Mouse (Mus musculus) lung, postnatal 0 days (tissue): Measurements from ENCODE around the gene Ywhab. TPM values are rescaled to one million over a fixed set of nuclear protein-coding genes. Genes with fewer than 3 reads are reported as not detected.

Experiments used
- ATAC-seq: fragments of 200-750 bp; cut with Nextera tagmentation; 2 replicates; pipeline ENCODE4 v1.8.0; 2017; ENCODE audit warnings: moderate library complexity
- DNase-seq: peaks from one replicate; pipeline ENCODE4 v3.0.0-alpha.2; 2016; ENCODE audit warnings: low spot score
- H3K27ac ChIP-seq: fragments of 300-500 bp; sonication (generic); 2 replicates; pipeline ENCODE4 v1.5.1; 2014; ENCODE audit warnings: antibody characterized with exemption, mild to moderate bottlenecking, low read length, mixed read lengths
- H3K27me3 ChIP-seq: fragments of 300-500 bp; sonication (generic); replicated peaks from 2 replicates; pipeline ENCODE4 v1.6.1; 2014; ENCODE audit warnings: low read length, mixed read lengths; ENCODE audit not compliant: insufficient read depth
- H3K36me3 ChIP-seq: fragments of 300-500 bp; sonication (generic); 2 replicates; pipeline ENCODE4 v1.6.1; 2014; ENCODE audit warnings: low read length, mixed read lengths; ENCODE audit not compliant: insufficient read depth
- H3K4me1 ChIP-seq: fragments of 300-500 bp; sonication (generic); 2 replicates; pipeline ENCODE4 v1.6.1; 2014; ENCODE audit warnings: antibody characterized with exemption, low read depth, low read length, mixed read lengths; ENCODE audit not compliant: insufficient read depth
- H3K4me2 ChIP-seq: fragments of 300-500 bp; sonication (generic); replicated peaks from 2 replicates; pipeline ENCODE4 v1.6.1; 2014; ENCODE audit warnings: low read depth, mild to moderate bottlenecking, low read length, moderate library complexity, mixed read lengths
- H3K4me3 ChIP-seq: fragments of 300-500 bp; sonication (generic); 2 replicates; pipeline ENCODE4 v1.5.1; 2014; ENCODE audit warnings: low read depth, low read length
- H3K9ac ChIP-seq: fragments of 300-500 bp; sonication (generic); replicated peaks from 2 replicates; pipeline ENCODE4 v1.6.1; 2014; ENCODE audit warnings: low read depth, mild to moderate bottlenecking
- H3K9me3 ChIP-seq: fragments of 300-500 bp; sonication (generic); 2 replicates; pipeline ENCODE4 v1.6.1; 2016; ENCODE audit warnings: low read length, mixed read lengths
- CTCF ChIP-seq: IDR thresholded peaks from 2 replicates; pipeline ENCODE4 v1.5.1; 2016; ENCODE audit warnings: antibody characterized with exemption, mild to moderate bottlenecking
- EP300 ChIP-seq: IDR thresholded peaks from 2 replicates; pipeline ENCODE4 v1.6.1; 2016; ENCODE audit warnings: antibody characterized with exemption, mild to moderate bottlenecking, control low read depth
- WGBS: fragments of 180-500 bp; shearing (Covaris S2); extraction: QIAGEN DNeasy Blood & Tissue Kit; methylation state at CpG from one replicate; pipeline ENCODE4 v1.1.7; 2014; 5-methylcytosine and 5-hydroxymethylcytosine counted together
- polyA plus RNA-seq: library from polyadenylated mRNA; unstranded; fragments of >200 nt; fragmentation: Nextera tagmentation; extraction: Ambion mirVana; gene quantifications from 2 replicates; pipeline ENCODE4 v1.2.1, GENCODE M21; 2015

Gene Ywhab
- polyA plus RNA-seq, 1 experiment from 2014 or later = 263 TPM

- TF ChIP-seq EP300 = no peak
- no peak for TF ChIP-seq CTCF
- Histone ChIP-seq H3K9me3 (no peaks in the 10 kb centered on the region), H3K4me2 (no peak overlapping the region), H3K36me3 (peaks cover 33% of the 10 kb centered on the region), H3K4me3 (no peak overlapping the region), H3K9ac (no peak overlapping the region), H3K27me3 (no peaks in the 10 kb centered on the region), H3K4me1 (no peaks in the 10 kb centered on the region), H3K27ac (no peak overlapping the region)
- DNase-seq (no peak), ATAC-seq (no peak)
- WGBS = 92% methylated on average over 8 of the region's 8 CpGs
Observed at GRCm38 (mm10) chr2:164054671-164055070, 59.9 kb downstream of the Ywhab start.

- no peak overlapping the region for H3K27ac ChIP-seq
- no peak for ATAC-seq
- no peaks in the 10 kb centered on the region for H3K4me1 ChIP-seq
- no peaks in the 10 kb centered on the region for H3K9me3 ChIP-seq
- no peak for DNase-seq
- H3K4me2 ChIP-seq = no peak overlapping the region
- no peak overlapping the region for H3K9ac ChIP-seq
- no peak overlapping the region for H3K4me3 ChIP-seq
- H3K36me3 ChIP-seq = peaks cover 35% of the 10 kb centered on the region
- TF ChIP-seq EP300 = no peak
- no peak for TF ChIP-seq CTCF
- no peaks in the 10 kb centered on the region for H3K27me3 ChIP-seq
- 86% methylated on average over 8 of the region's 8 CpGs for WGBS
Observed at GRCm38 (mm10) chr2:164059634-164060235, 65.0 kb downstream of the Ywhab start.

Other genes with a start within 250 kb of the Ywhab start
- 3.2 and 3.6 TPM in 2 replicates for gene Ada, start 244.7 kb upstream of the Ywhab start, polyA plus RNA-seq
- gene Ccn5, start 174.1 kb upstream of the Ywhab start, polyA plus RNA-seq = 2.4 and 2.7 TPM in 2 replicates
- not detected in 2 replicates for gene Kcnk15, start 141.3 kb upstream of the Ywhab start, polyA plus RNA-seq
- gene Rims4, start 76.3 kb upstream of the Ywhab start, polyA plus RNA-seq = 0.06 and 0.13 TPM in 2 replicates
- gene Pabpc1l, start 30.5 kb downstream of the Ywhab start, polyA plus RNA-seq = 0.36 and 0.60 TPM in 2 replicates
- 26.3 and 27.0 TPM in 2 replicates for gene Stk4, start 75.4 kb downstream of the Ywhab start, polyA plus RNA-seq
- 27.2 and 30.3 TPM in 2 replicates for gene Tomm34, start 76.2 kb downstream of the Ywhab start, polyA plus RNA-seq
- not detected in 2 replicates for gene Kcns1, start 176.2 kb downstream of the Ywhab start, polyA plus RNA-seq
- 0.15 and 0.18 TPM in 2 replicates for gene Wfdc5, start 187.8 kb downstream of the Ywhab start, polyA plus RNA-seq
- 0.26 TPM in 1 of 2 replicates, not detected in the other for gene Wfdc12, start 195.6 kb downstream of the Ywhab start, polyA plus RNA-seq
- not detected in 2 replicates for gene Wfdc15a, start 205.2 kb downstream of the Ywhab start, polyA plus RNA-seq
- not detected in 2 replicates for gene Wfdc15b, start 226.7 kb downstream of the Ywhab start, polyA plus RNA-seq
- gene Svs2, start 243.5 kb downstream of the Ywhab start, polyA plus RNA-seq = not detected in 2 replicates